Mouse (Mus musculus): ENCODE results near the gene Lyz1.

DNA sequence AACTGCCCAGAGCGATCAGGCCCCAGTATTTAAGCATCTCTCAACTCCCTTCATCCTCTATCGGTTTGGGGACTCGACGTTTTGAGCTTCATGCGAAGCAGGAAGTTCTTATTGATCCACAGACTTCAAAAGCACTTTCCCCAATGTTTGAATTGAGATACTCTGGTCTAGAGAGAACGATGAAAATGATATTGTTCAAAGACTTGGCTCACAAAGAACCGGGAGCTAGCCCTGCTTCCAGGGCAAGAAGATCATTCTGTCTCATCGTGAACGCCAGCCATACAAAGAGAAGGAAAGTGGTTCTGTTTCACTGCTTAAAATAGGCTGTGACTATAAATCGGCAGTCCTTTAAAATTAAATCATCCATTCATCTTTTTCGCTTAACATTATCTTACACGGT lies 54.1 kb downstream of the Lyz1 start, which contains the start of gene 9530003J23Rik:
- TF ChIP-seq CTCF (IDR thresholded peaks at IDR 0.05; ENCODE audit: low read depth) = no peak
- TF ChIP-seq EP300 (IDR thresholded peaks at IDR 0.05; ENCODE audit: low read depth) = no peak

All from heart, postnatal 0 days (tissue).